Mouse (Mus musculus): ENCODE results near the gene Flot2. TPM values are rescaled to one million over a fixed set of nuclear protein-coding genes. Genes with fewer than 3 reads are reported as not detected.

Flot2 gene
- polyA plus RNA-seq, 1 experiment from 2014 or later = 101 TPM

MicroRNA genes within 50 kb of the gene (microRNA counts, 519-probe panel; counts per million panel counts)
- microRNA mmu-miR-144 (2,916 counts per million, percentile 75 among the panel's probes with 10 or more counts), microRNA mmu-miR-451 (2,674 counts per million, percentile 68 among the panel's probes with 10 or more counts)

Small RNA genes lying within 50 kb of the gene (microRNA-seq; reads per million reads assigned to microRNA genes)
- gene Mir144 (44.9 reads per million, percentile 43 among the genes with 10 or more reads in this experiment), gene Mir451a (not detected), gene Mir451b (not detected)

Other genes with a start within 250 kb of the Flot2 start
- gene Pipox, start 143.8 kb upstream of the Flot2 start, polyA plus RNA-seq (2015; fragmentation: Nextera tagmentation; extraction: Ambion mirVana) = 8.6 and 12.6 TPM in 2 replicates
- 257 and 284 TPM in 2 replicates for gene Sez6, start 107.1 kb upstream of the Flot2 start, polyA plus RNA-seq (2015; fragmentation: Nextera tagmentation; extraction: Ambion mirVana)
- 20.6 and 23.0 TPM in 2 replicates for gene Phf12, start 55.2 kb upstream of the Flot2 start, polyA plus RNA-seq (2015; fragmentation: Nextera tagmentation; extraction: Ambion mirVana)
- 29.5 and 33.8 TPM in 2 replicates for gene Dhrs13, start 5.7 kb upstream of the Flot2 start, polyA plus RNA-seq (2015; fragmentation: Nextera tagmentation; extraction: Ambion mirVana)
- 34.2 and 34.3 TPM in 2 replicates for gene Eral1, start 42.5 kb downstream of the Flot2 start, polyA plus RNA-seq (2015; fragmentation: Nextera tagmentation; extraction: Ambion mirVana)
- 18.8 and 21.1 TPM in 2 replicates for gene Fam222b, start 56.7 kb downstream of the Flot2 start, polyA plus RNA-seq (2015; fragmentation: Nextera tagmentation; extraction: Ambion mirVana)
- 122 and 124 TPM in 2 replicates for gene Traf4, start 127.7 kb downstream of the Flot2 start, polyA plus RNA-seq (2015; fragmentation: Nextera tagmentation; extraction: Ambion mirVana)
- gene Nek8, start 138.7 kb downstream of the Flot2 start, polyA plus RNA-seq (2015; fragmentation: Nextera tagmentation; extraction: Ambion mirVana) = 5.1 and 6.0 TPM in 2 replicates
- 5.4 and 6.5 TPM in 2 replicates for gene Tlcd1, start 138.8 kb downstream of the Flot2 start, polyA plus RNA-seq (2015; fragmentation: Nextera tagmentation; extraction: Ambion mirVana)
- 758 and 831 TPM in 2 replicates for gene Rpl23a, start 145.7 kb downstream of the Flot2 start, polyA plus RNA-seq (2015; fragmentation: Nextera tagmentation; extraction: Ambion mirVana)
- 53.9 and 56.9 TPM in 2 replicates for gene Rab34, start 150.5 kb downstream of the Flot2 start, polyA plus RNA-seq (2015; fragmentation: Nextera tagmentation; extraction: Ambion mirVana)
- 0.94 and 3.0 TPM in 2 replicates for gene Proca1, start 155.5 kb downstream of the Flot2 start, polyA plus RNA-seq (2015; fragmentation: Nextera tagmentation; extraction: Ambion mirVana)
- 71.8 and 73.0 TPM in 2 replicates for gene Sdf2, start 207.8 kb downstream of the Flot2 start, polyA plus RNA-seq (2015; fragmentation: Nextera tagmentation; extraction: Ambion mirVana)
- gene Supt6, start 208.1 kb downstream of the Flot2 start, polyA plus RNA-seq (2015; fragmentation: Nextera tagmentation; extraction: Ambion mirVana) = 33.7 and 34.6 TPM in 2 replicates
- gene 2610507B11Rik, start 223.8 kb downstream of the Flot2 start, polyA plus RNA-seq (2015; fragmentation: Nextera tagmentation; extraction: Ambion mirVana) = 56.4 and 58.6 TPM in 2 replicates